Mouse (Mus musculus): ENCODE results near the gene Fbrsl1.

Gene Fbrsl1

GRCm38 (mm10) chr5:110413018-110413417 is 35.3 kb downstream of the Fbrsl1 start:
- DNase-seq (ENCODE audit: low spot score): no peak

GRCm38 (mm10) chr5:110410386-110410785 is 37.9 kb downstream of the Fbrsl1 start:
- no peak for DNase-seq (ENCODE audit: low spot score)

- DNase-seq (ENCODE audit: low spot score): no peak
These were observed 39.3 kb downstream of the Fbrsl1 start for GRCm38 (mm10) chr5:110408967-110409366.

GRCm38 (mm10) chr5:110406065-110406714 is 42.1 kb downstream of the Fbrsl1 start:
- no peak for DNase-seq (ENCODE audit: low spot score)

- DNase-seq (ENCODE audit: low spot score): no peak
These were observed 44.4 kb downstream of the Fbrsl1 start for GRCm38 (mm10) chr5:110403931-110404330.

- DNase-seq (ENCODE audit: low spot score): no peak
These were observed 45.7 kb downstream of the Fbrsl1 start for GRCm38 (mm10) chr5:110402557-110402956.

- no peak for DNase-seq (ENCODE audit: low spot score)
These were observed 47.2 kb downstream of the Fbrsl1 start for GRCm38 (mm10) chr5:110401101-110401500.

- DNase-seq (ENCODE audit: low spot score): no peak
These were observed 53.2 kb downstream of the Fbrsl1 start for GRCm38 (mm10) chr5:110395006-110395661.

GRCm38 (mm10) chr5:110392727-110393126 is 55.6 kb downstream of the Fbrsl1 start:
- DNase-seq (ENCODE audit: low spot score): no peak

GRCm38 (mm10) chr5:110390631-110391030 is 57.7 kb downstream of the Fbrsl1 start:
- no peak for DNase-seq (ENCODE audit: low spot score)

- DNase-seq (ENCODE audit: low spot score): no peak
These were observed 61.0 kb downstream of the Fbrsl1 start for GRCm38 (mm10) chr5:110387332-110387731.

GRCm38 (mm10) chr5:110386371-110387330 is 61.7 kb downstream of the Fbrsl1 start:
- peak; percentile 21 for DNase-seq (ENCODE audit: low spot score)

GRCm38 (mm10) chr5:110385263-110385662 is 63.0 kb downstream of the Fbrsl1 start:
- no peak for DNase-seq (ENCODE audit: low spot score)

- DNase-seq (ENCODE audit: low spot score): no peak
These were observed 63.8 kb downstream of the Fbrsl1 start for GRCm38 (mm10) chr5:110384491-110384890.

GRCm38 (mm10) chr5:110379823-110380222 is 68.5 kb downstream of the Fbrsl1 start:
- no peak for DNase-seq (ENCODE audit: low spot score)

GRCm38 (mm10) chr5:110379086-110379485 is 69.2 kb downstream of the Fbrsl1 start:
- DNase-seq (ENCODE audit: low spot score): no peak

- no peak for DNase-seq (ENCODE audit: low spot score)
These were observed 70.1 kb downstream of the Fbrsl1 start for GRCm38 (mm10) chr5:110378181-110378583.

- DNase-seq (ENCODE audit: low spot score): peak; percentile 39
These were observed 71.4 kb downstream of the Fbrsl1 start for GRCm38 (mm10) chr5:110376802-110377433.

- no peak for DNase-seq (ENCODE audit: low spot score)
These were observed 84.3 kb downstream of the Fbrsl1 start for GRCm38 (mm10) chr5:110363822-110364545.

GRCm38 (mm10) chr5:110363179-110363821 is 85.0 kb downstream of the Fbrsl1 start:
- DNase-seq (ENCODE audit: low spot score): peak; percentile 54

- DNase-seq (ENCODE audit: low spot score): no peak
These were observed 85.5 kb downstream of the Fbrsl1 start for GRCm38 (mm10) chr5:110362813-110363178.

All from T-cell, adult 2 months (primary cell).